Mouse (Mus musculus): ENCODE results near the gene Tex14.

- no peak for TF ChIP-seq EP300 (IDR thresholded peaks at IDR 0.05; ENCODE audit: low read depth)
- no peak for TF ChIP-seq CTCF (IDR thresholded peaks at IDR 0.05; ENCODE audit: low read depth)
Measured at GRCm38 (mm10) chr11:87432447-87432846, 27.6 kb downstream of the Tex14 start.
